Comparison of ENCODE assay signal across 16 mouse cellular contexts in the genomic region with DNA sequence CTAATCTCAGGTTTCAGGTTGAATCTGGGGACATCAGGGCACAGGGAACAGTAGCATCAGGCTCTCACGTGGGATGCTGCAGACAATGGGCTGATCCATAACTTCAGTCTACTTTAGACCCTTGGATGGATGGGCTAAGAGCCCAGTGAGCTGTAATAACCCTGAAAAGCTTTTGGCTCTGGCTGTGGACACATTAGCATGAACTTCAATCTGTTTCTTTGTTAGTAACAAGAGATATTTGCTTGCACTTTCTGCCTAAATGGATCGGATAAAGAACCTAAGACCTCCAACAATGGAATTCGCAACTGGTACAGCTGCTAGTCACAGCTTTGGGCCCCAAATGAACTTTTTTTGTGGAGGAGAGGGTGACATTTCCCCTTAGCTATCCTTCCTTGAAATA.
A peak's percentile ranks its signal among the peaks of the same experiment; 100 is the strongest.
DNase-seq lines count a peak whose midpoint lies in the region; ATAC-seq and TF ChIP-seq lines count a peak whose summit lies in the region.
"Had no signal": no experiment of that assay in that cellular context is flagged by ENCODE, and none has a peak within 500 bp of the region (broad histone marks: within the 10 kb centered on the region; RNA-seq: fewer than 3 reads in every experiment).

No protein-coding gene starts in this region.

- peak overlapping the region; percentile 33 for H3K4me2 ChIP-seq in forebrain, embryonic 16.5 days (ENCODE audit: low read length)
- H3K4me2 ChIP-seq in neural tube, embryonic 15.5 days, result peak overlapping the region; percentile 11; the same call in 1 of the 2 replicates
- H3K4me2 ChIP-seq in stomach, postnatal 0 days (replicated peaks; ENCODE audit: low read depth), result no peak overlapping the region
- H3K4me2 ChIP-seq: lung, embryonic 14.5 days had no signal

- peak; percentile 15 for DNase-seq in embryo, embryonic 10.5 days (ENCODE audit: low spot score)
- no peak for DNase-seq in embryo, embryonic 9.5 days (ENCODE audit: extremely low spot score)
- DNase-seq in layer of hippocampus, adult 2 months (ENCODE audit: low spot score in 2 of 2), result no peak
- no peak for DNase-seq in layer of hippocampus, postnatal 25 days (ENCODE audit: extremely low spot score in 1 of 2, low spot score in 1 of 2)
- no peak for DNase-seq in spleen, adult 18-20 months
- no peak for DNase-seq in stomach, postnatal 0 days (ENCODE audit: low spot score)
- DNase-seq: cerebellum, adult 11-12 months; heart, adult 2 months; kidney, adult 9 months; liver; lung, embryonic 14.5 days had no signal

- ATAC-seq in forebrain, embryonic 16.5 days, result no peak
- no peak for ATAC-seq in neural tube, embryonic 15.5 days (ENCODE audit: low FRiP score)
- ATAC-seq in stomach, postnatal 0 days (ENCODE audit: low FRiP score, low TSS enrichment), result no peak

- no peaks in the 10 kb centered on the region for H3K27me3 ChIP-seq in forebrain, embryonic 16.5 days (replicated peaks; ENCODE audit: control insufficient read depth, insufficient read depth, low read length)
- H3K27me3 ChIP-seq in neural tube, embryonic 15.5 days (replicated peaks), result no peaks in the 10 kb centered on the region
- no peaks in the 10 kb centered on the region for H3K27me3 ChIP-seq in stomach, postnatal 0 days (ENCODE audit: control insufficient read depth, insufficient read depth, low read length)
- H3K27me3 ChIP-seq: CH12.LX had no signal

- H3K36me3 ChIP-seq in forebrain, embryonic 16.5 days (ENCODE audit: control insufficient read depth, insufficient read depth), result no peaks in the 10 kb centered on the region
- H3K36me3 ChIP-seq in neural tube, embryonic 15.5 days, result no peaks in the 10 kb centered on the region
- no peaks in the 10 kb centered on the region for H3K36me3 ChIP-seq in stomach, postnatal 0 days (ENCODE audit: control insufficient read depth, insufficient read depth, low read length)

- no peaks in the 10 kb centered on the region for H3K9me3 ChIP-seq in forebrain, embryonic 16.5 days (ENCODE audit: control insufficient read depth, low read length)
- no peaks in the 10 kb centered on the region for H3K9me3 ChIP-seq in neural tube, embryonic 15.5 days (replicated peaks)
- H3K9me3 ChIP-seq in stomach, postnatal 0 days (ENCODE audit: control insufficient read depth, low read length), result no peaks in the 10 kb centered on the region

- TF ChIP-seq EP300 in stomach, postnatal 0 days (optimal IDR thresholded peaks at IDR 0.05), result no peak

- H3K4me1 ChIP-seq in forebrain, embryonic 16.5 days (replicated peaks; ENCODE audit: control insufficient read depth, insufficient read depth, low read length), result peaks cover 37% of the 10 kb centered on the region
- peaks cover 44% of the 10 kb centered on the region for H3K4me1 ChIP-seq in neural tube, embryonic 15.5 days
- no peaks in the 10 kb centered on the region for H3K4me1 ChIP-seq in stomach, postnatal 0 days (replicated peaks; ENCODE audit: control insufficient read depth, insufficient read depth)

- H3K9ac ChIP-seq in forebrain, embryonic 16.5 days (replicated peaks; ENCODE audit: low read depth, low read length), result no peak overlapping the region
- no peak overlapping the region for H3K9ac ChIP-seq in neural tube, embryonic 15.5 days (replicated peaks)
- H3K9ac ChIP-seq in stomach, postnatal 0 days (ENCODE audit: low read length), result no peak overlapping the region
- H3K9ac ChIP-seq: lung, embryonic 14.5 days had no signal

- 7% methylated on average over 3 of the region's 3 CpGs for WGBS in forebrain, embryonic 16.5 days
- 31% methylated on average over 3 of the region's 3 CpGs for WGBS in neural tube, embryonic 15.5 days
- 39% methylated on average over 3 of the region's 3 CpGs for WGBS in stomach, postnatal 0 days

- no peak overlapping the region for H3K4me3 ChIP-seq in layer of hippocampus, adult 2 months
- H3K4me3 ChIP-seq in forebrain, embryonic 16.5 days (replicated peaks; ENCODE audit: low read length), result no peak overlapping the region
- H3K4me3 ChIP-seq in neural tube, embryonic 15.5 days (replicated peaks), result no peak overlapping the region
- H3K4me3 ChIP-seq in stomach, postnatal 0 days (ENCODE audit: low read depth, low read length), result no peak overlapping the region
- H3K4me3 ChIP-seq: erythroblast, embryonic 14.5 days; heart, adult 2 months; left cerebral cortex, adult 2 months had no signal

- H3K27ac ChIP-seq in layer of hippocampus, adult 2 months, result peak overlapping the region; percentile 51
- peak overlapping the region; percentile 61 for H3K27ac ChIP-seq in forebrain, embryonic 16.5 days (ENCODE audit: low read length)
- peak overlapping the region; percentile 65 for H3K27ac ChIP-seq in neural tube, embryonic 15.5 days (replicated peaks)
- H3K27ac ChIP-seq in stomach, postnatal 0 days (replicated peaks), result no peak overlapping the region
- H3K27ac ChIP-seq: heart, adult 2 months; left cerebral cortex, adult 2 months had no signal

- no peak for TF ChIP-seq CTCF in layer of hippocampus, adult 2 months (conservative IDR thresholded peaks at IDR 0.05)
- no peak for TF ChIP-seq CTCF in stomach, postnatal 0 days (IDR thresholded peaks at IDR 0.05; ENCODE audit: low read depth)
